Comparison of ENCODE assay signal across 9 mouse cellular contexts in genomic region chr2:166857118-166857517, GRCm38 (mm10). TPM values are rescaled to one million over a fixed set of nuclear protein-coding genes. Genes with fewer than 3 reads are reported as not detected.
A peak's percentile ranks its signal among the peaks of the same experiment; 100 is the strongest.
DNase-seq lines count a peak whose midpoint lies in the region; ATAC-seq and TF ChIP-seq lines count a peak whose summit lies in the region.
"Had no signal": no experiment of that assay in that cellular context is flagged by ENCODE, and none has a peak within 500 bp of the region (broad histone marks: within the 10 kb centered on the region; RNA-seq: fewer than 3 reads in every experiment).

No protein-coding gene starts in this region.

- H3K4me1 ChIP-seq in liver, embryonic 12.5 days = no peaks in the 10 kb centered on the region
- no peaks in the 10 kb centered on the region for H3K4me1 ChIP-seq in G1E (ENCODE audit: insufficient read depth, low read depth, low read length)
- H3K4me1 ChIP-seq: heart, embryonic 15.5 days had no signal

- H3K27ac ChIP-seq in liver, embryonic 12.5 days = no peak overlapping the region
- H3K27ac ChIP-seq: heart, embryonic 15.5 days had no signal

- 71% methylated on average over 2 of the region's 2 CpGs for WGBS in liver, embryonic 12.5 days (ENCODE audit: insufficient replicate concordance)

- peak; percentile 22 for DNase-seq in liver
- DNase-seq in G1E (ENCODE audit: low spot score) = no peak
- peak; percentile 28 for DNase-seq in c-Kit-positive CD71-negative TER-119-negative erythroid progenitor cells, embryonic 14.5 days (ENCODE audit: low read depth)
- DNase-seq in retina, embryonic 14.5 days (ENCODE audit: low spot score) = peak; percentile 35
- no peak for DNase-seq in heart, adult 18-20 months
- no peak for DNase-seq in testis, postnatal 14 days (ENCODE audit: low spot score)
- DNase-seq: adrenal gland, postnatal 25 days had no signal

- peaks cover 99% of the 10 kb centered on the region for H3K36me3 ChIP-seq in liver, embryonic 12.5 days
- H3K36me3 ChIP-seq in G1E (replicated peaks) = peaks cover 97% of the 10 kb centered on the region

- H3K9ac ChIP-seq in liver, embryonic 12.5 days = no peak overlapping the region
- H3K9ac ChIP-seq: heart, embryonic 15.5 days had no signal

- no peak overlapping the region for H3K4me3 ChIP-seq in liver, embryonic 12.5 days
- H3K4me3 ChIP-seq in G1E (ENCODE audit: low read depth, low read length) = no peak overlapping the region
- H3K4me3 ChIP-seq: heart, embryonic 15.5 days had no signal

- H3K9me3 ChIP-seq in liver, embryonic 12.5 days (replicated peaks) = peaks cover 2% of the 10 kb centered on the region; the same call in 1 of the 2 replicates
- H3K9me3 ChIP-seq in G1E (replicated peaks) = peaks cover 2% of the 10 kb centered on the region
- H3K9me3 ChIP-seq: heart, embryonic 15.5 days had no signal

- no peak for ATAC-seq in liver, embryonic 12.5 days
- peak; percentile 54; the same call in 1 of the 2 replicates for ATAC-seq in G1E (ENCODE audit: extremely low read depth, insufficient number of reproducible peaks, low FRiP score, poor library complexity, severe bottlenecking)

- no peaks in the 10 kb centered on the region for H3K27me3 ChIP-seq in liver, embryonic 12.5 days (replicated peaks)
- no peaks in the 10 kb centered on the region for H3K27me3 ChIP-seq in G1E (ENCODE audit: insufficient read depth, low read length)
- H3K27me3 ChIP-seq: heart, embryonic 15.5 days had no signal

- no peak overlapping the region for H3K4me2 ChIP-seq in liver, embryonic 12.5 days
- H3K4me2 ChIP-seq: heart, embryonic 15.5 days had no signal

- TF ChIP-seq CTCF in G1E (IDR thresholded peaks at IDR 0.05; ENCODE audit: low read depth, low read length) = no peak

RNA-seq across cellular contexts. Expression of gene Cse1l, which starts 48.7 kb away (rescaled TPM):
- polyA plus RNA-seq in liver, embryonic 12.5 days (2016; fragmentation: Nextera tagmentation; extraction: Ambion mirVana) = 108 and 109 TPM in 2 replicates
- total RNA-seq in G1E (2014; fragmentation: Nextera tagmentation) (174 and 182 TPM in 2 replicates), G1E (2017) (124 and 141 TPM in 2 replicates)
- polyA plus RNA-seq in G1E (2012) = 9.9 and 18.2 TPM in 2 replicates
- 10 to 100 TPM; 40.5 to 42.2 TPM for total RNA-seq in heart, adult 18-20 months (2021)

RNA-seq across cellular contexts. Expression of gene Arfgef2, which starts 51.7 kb away (rescaled TPM):
- polyA plus RNA-seq in liver, embryonic 12.5 days (2016; fragmentation: Nextera tagmentation; extraction: Ambion mirVana) = 7.7 and 8.0 TPM in 2 replicates
- total RNA-seq in G1E (2014; fragmentation: Nextera tagmentation) = 30.0 and 30.8 TPM in 2 replicates
- total RNA-seq in G1E (2017) = 24.2 and 26.9 TPM in 2 replicates
- polyA plus RNA-seq in G1E (2012) = 6.0 and 7.1 TPM in 2 replicates
- 10 to 100 TPM; 48.5 to 49.4 TPM for total RNA-seq in heart, adult 18-20 months (2021)

Comparison
In these comparisons a context has a peak if more than half of its experiments do, and no peak if none do; other contexts are left out.
1. DNase-seq: peak in liver (single experiment), c-Kit-positive CD71-negative TER-119-negative erythroid progenitor cells, embryonic 14.5 days (single experiment) and retina, embryonic 14.5 days (single experiment); none in G1E (single experiment), heart, adult 18-20 months (0 of 2) and testis, postnatal 14 days (single experiment).